Mouse (Mus musculus): Measurements from ENCODE around the gene Cbfa2t3. TPM values are rescaled to one million over a fixed set of nuclear protein-coding genes. Genes with fewer than 3 reads are reported as not detected.

The Cbfa2t3 gene
- total RNA-seq (2023): 100 to 1,000 TPM; 133 to 179 TPM

DNA sequence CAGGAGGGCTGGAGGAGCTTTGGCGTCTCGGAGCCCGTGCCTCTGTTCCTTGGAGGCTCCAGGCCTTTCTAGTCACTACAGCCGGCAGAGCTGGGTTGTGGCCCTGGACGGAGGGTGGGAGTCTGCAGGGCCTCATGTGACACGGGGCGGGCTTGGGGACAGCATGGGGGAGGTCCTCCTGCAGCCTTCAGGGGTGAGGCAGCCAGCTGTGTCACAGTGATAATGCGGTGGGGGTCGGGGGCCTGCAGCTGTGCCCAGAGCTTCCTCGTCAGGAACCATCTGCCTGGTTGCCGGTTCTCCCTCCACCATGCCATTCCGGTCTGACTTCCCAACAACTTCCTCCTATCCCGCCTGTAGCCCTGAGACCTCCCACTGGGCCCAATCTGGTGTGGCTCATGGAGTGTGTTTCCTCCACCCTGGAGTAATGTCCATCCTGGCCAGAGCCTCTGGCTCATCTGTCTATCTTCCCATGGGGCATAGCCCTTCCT is at the start of gene Cbfa2t3:
TSS of gene Cbfa2t3 (minus strand) at position 105 of the 488 bp plus-strand sequence.

DNA sequence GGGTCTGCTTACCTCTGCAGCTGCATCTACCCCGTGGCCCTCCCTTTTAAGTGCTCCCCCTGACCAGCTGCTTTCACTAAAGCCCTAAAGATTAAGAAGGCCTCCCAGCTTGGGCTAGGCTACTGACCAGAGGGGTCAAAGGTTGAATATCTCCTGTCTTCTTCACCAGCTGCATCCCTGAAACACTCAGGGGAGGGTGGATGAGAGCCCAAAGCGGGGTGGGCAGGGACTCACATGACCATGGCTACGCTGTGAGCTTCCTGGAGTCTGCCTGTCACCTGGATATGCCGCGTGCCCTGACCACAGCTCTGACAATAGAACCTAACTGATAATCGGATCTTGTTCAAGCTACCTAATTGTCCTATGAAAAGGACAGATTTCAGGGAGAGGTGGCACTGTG is 76.2 kb downstream of the Cbfa2t3 start, which contains the start of gene Pabpn1l:
TSS of gene Pabpn1l (minus strand) at position 13 of the 400 bp plus-strand sequence.

DNA sequence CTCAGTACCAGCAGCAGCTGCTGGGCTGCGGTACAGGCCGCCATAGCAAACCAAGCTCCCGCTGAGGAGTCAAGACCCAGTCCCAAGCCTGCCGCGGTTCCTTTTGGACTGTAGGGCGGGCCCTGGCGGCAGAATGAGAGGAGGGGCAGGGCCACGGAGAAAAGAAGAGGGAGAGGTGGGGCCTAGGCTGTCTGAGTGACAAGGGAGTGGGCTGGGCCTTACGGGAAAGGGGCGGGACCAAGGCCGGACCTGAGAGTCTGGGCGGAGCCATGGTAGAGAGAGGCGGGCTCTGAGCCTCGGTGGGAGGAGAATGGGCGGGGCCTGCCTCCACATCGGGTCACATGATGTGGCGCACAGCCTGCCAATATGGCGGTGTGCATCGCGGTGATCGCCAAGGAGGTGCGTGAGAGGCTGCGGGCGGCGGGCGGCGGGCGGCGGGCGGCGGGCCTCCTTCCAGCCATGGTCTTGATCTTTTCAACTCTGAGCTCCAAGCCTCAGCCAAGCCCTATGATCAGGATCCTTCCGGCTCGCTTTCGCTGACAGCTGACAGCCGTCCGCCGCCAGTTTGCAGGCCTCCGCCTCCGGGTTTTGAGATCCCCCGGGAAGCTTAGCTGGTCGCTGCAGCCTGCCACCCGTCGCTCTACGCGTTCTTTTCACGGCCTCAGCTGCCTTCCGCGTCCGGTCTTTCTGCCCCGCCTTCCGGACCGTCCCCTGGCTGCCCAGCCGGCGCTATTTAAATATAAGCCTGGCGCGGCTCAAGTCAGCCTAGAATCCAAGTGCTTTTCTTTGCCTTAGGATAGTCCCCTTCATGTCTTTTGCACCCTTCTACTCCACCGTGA is 87.4 kb downstream of the Cbfa2t3 start, which contains the start of the genes Galns and Trappc2l:
TSS of gene Galns (minus strand) at position 169 of the 839 bp plus-strand sequence.
TSS of gene Trappc2l (plus strand) at position 346 of the 839 bp plus-strand sequence.

DNA sequence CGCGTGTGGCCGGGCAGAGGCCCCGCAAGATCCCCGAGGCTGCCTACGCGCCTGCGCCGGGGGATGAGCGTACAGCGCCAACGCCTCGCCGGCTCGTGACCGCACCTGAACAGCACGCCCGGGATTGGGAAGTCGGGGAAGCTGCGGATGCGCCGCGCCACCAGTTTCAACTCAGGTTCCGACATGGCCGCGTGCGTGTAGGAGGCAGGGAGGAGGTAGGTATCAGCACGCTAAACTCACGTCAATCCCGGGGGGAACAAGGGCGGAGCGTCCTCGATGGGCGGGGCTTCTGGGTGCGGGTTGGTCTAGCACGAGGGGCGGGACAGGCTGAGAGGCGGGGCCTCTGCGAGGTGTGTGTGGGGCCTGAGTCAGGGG is 122.3 kb downstream of the Cbfa2t3 start, which contains the start of gene Aprt:
TSS of gene Aprt (minus strand) at position 262 of the 375 bp plus-strand sequence.

Other genes starting within 250 kb of the Cbfa2t3 start
- gene Snai3, start 238.4 kb downstream of the Cbfa2t3 start, total RNA-seq (2023): not detected
- 10 to 100 TPM; 79.5 to 90.9 TPM for gene Rnf166, start 223.0 kb downstream of the Cbfa2t3 start, total RNA-seq (2023)
- 10 to 100 TPM; 16.9 to 21.0 TPM for gene Ctu2, start 223.0 kb downstream of the Cbfa2t3 start, total RNA-seq (2023)
- gene Piezo1, start 147.8 kb downstream of the Cbfa2t3 start, total RNA-seq (2023): 100 to 1,000 TPM; 125 to 127 TPM
- gene Cdt1, start 131.1 kb downstream of the Cbfa2t3 start, total RNA-seq (2023): 10 to 100 TPM; 23.8 to 29.1 TPM
- gene Aprt, start 122.2 kb downstream of the Cbfa2t3 start, total RNA-seq (2023): 100 to 1,000 TPM; 142 to 157 TPM
- gene Galns, start 87.6 kb downstream of the Cbfa2t3 start, total RNA-seq (2023): 10 to 100 TPM; 30.8 to 32.1 TPM
- gene Trappc2l, start 87.5 kb downstream of the Cbfa2t3 start, total RNA-seq (2023): 10 to 100 TPM; 40.8 to 50.4 TPM
- gene Pabpn1l, start 76.4 kb downstream of the Cbfa2t3 start, total RNA-seq (2023): under 1 TPM in 1 of 2 experiments, not detected in 1; 0.79 TPM
- gene Acsf3, start 76.4 kb upstream of the Cbfa2t3 start, total RNA-seq (2023): 1 to 10 TPM; 9.7 to 9.9 TPM
- not detected for gene Cdh15, start 148.9 kb upstream of the Cbfa2t3 start, total RNA-seq (2023)

Data from monocyte, adult 59 days (primary cell).